ENCODE assay signal across 21 mouse cellular contexts in genomic region chr15:6715237-6715636, GRCm38 (mm10). TPM values are rescaled to one million over a fixed set of nuclear protein-coding genes. Genes with fewer than 3 reads are reported as not detected.
DNase-seq lines count a peak whose midpoint lies in the region; ATAC-seq and TF ChIP-seq lines count a peak whose summit lies in the region.
"Had no signal": no experiment of that assay in that cellular context is flagged by ENCODE, and none has a peak within 500 bp of the region (broad histone marks: within the 10 kb centered on the region; RNA-seq: fewer than 3 reads in every experiment).

No protein-coding gene starts in this region.

- 0 out of 2 replicates have a peak, but pooled peaks cover 4% of the 10 kb centered on the region for H3K36me3 ChIP-seq in heart, embryonic 12.5 days
- peaks cover 8% of the 10 kb centered on the region; the same call in 1 of the 2 replicates for H3K36me3 ChIP-seq in kidney, embryonic 16.5 days (ENCODE audit: insufficient read depth, low read length)
- no peaks in the 10 kb centered on the region; the same call in 1 of the 2 replicates for H3K36me3 ChIP-seq in liver, embryonic 14.5 days (replicated peaks; ENCODE audit: control insufficient read depth, insufficient read depth, low read depth)
- peaks cover 11% of the 10 kb centered on the region for H3K36me3 ChIP-seq in embryonic facial prominence, embryonic 10.5 days (replicated peaks)
- H3K36me3 ChIP-seq: forebrain, embryonic 15.5 days; midbrain, embryonic 15.5 days had no signal

- H3K27me3 ChIP-seq in heart, embryonic 12.5 days (replicated peaks) = no peaks in the 10 kb centered on the region
- H3K27me3 ChIP-seq in kidney, embryonic 16.5 days (ENCODE audit: insufficient read depth, low read length) = no peaks in the 10 kb centered on the region
- H3K27me3 ChIP-seq in liver, embryonic 14.5 days (ENCODE audit: control insufficient read depth, insufficient read depth, low read length) = no peaks in the 10 kb centered on the region
- no peaks in the 10 kb centered on the region for H3K27me3 ChIP-seq in embryonic facial prominence, embryonic 10.5 days (replicated peaks; ENCODE audit: low read depth, poor library complexity, severe bottlenecking)
- H3K27me3 ChIP-seq: CH12.LX; embryonic facial prominence, embryonic 13.5 days; forebrain, embryonic 15.5 days; midbrain, embryonic 15.5 days had no signal

- no peak for TF ChIP-seq EP300 in liver, embryonic 14.5 days (IDR thresholded peaks at IDR 0.05; ENCODE audit: low read depth)

- H3K9ac ChIP-seq in heart, embryonic 12.5 days = peak overlapping the region; percentile 48; the same call in 1 of the 2 replicates
- no peak overlapping the region for H3K9ac ChIP-seq in kidney, embryonic 16.5 days (replicated peaks; ENCODE audit: low read length)
- H3K9ac ChIP-seq in liver, embryonic 14.5 days (replicated peaks) = 0 out of 2 replicates have a peak overlapping the region, but pooled peaks have one; percentile 28
- H3K9ac ChIP-seq: embryonic facial prominence, embryonic 13.5 days; forebrain, embryonic 15.5 days; midbrain, embryonic 15.5 days had no signal

- peak overlapping the region; percentile 70; the same call in 1 of the 2 replicates for H3K27ac ChIP-seq in heart, embryonic 12.5 days (ENCODE audit: poor library complexity, severe bottlenecking)
- 0 out of 2 replicates have a peak overlapping the region, but pooled peaks have one; percentile 15 for H3K27ac ChIP-seq in kidney, embryonic 16.5 days (ENCODE audit: low read length)
- H3K27ac ChIP-seq in liver, embryonic 14.5 days = no peak overlapping the region; the same call in 1 of the 2 replicates
- no peak overlapping the region for H3K27ac ChIP-seq in embryonic facial prominence, embryonic 10.5 days (replicated peaks)
- H3K27ac ChIP-seq: embryonic facial prominence, embryonic 13.5 days; forebrain, embryonic 15.5 days; hindbrain, embryonic 10.5 days; hindbrain, postnatal 0 days; midbrain, embryonic 15.5 days had no signal

- ATAC-seq in heart, embryonic 12.5 days (ENCODE audit: insufficient number of reproducible peaks, low FRiP score) = 0 out of 2 replicates have a peak, but pooled peaks have one; percentile 61
- no peak for ATAC-seq in kidney, embryonic 16.5 days (ENCODE audit: low FRiP score, low TSS enrichment)
- ATAC-seq in liver, embryonic 14.5 days (ENCODE audit: insufficient read depth) = peak; percentile 40; the same call in 1 of the 2 replicates
- ATAC-seq: forebrain, embryonic 15.5 days; hindbrain, postnatal 0 days; midbrain, embryonic 15.5 days had no signal

- peak overlapping the region; percentile 60 for H3K4me2 ChIP-seq in heart, embryonic 12.5 days
- no peak overlapping the region for H3K4me2 ChIP-seq in kidney, embryonic 16.5 days (replicated peaks; ENCODE audit: low read depth, low read length)
- H3K4me2 ChIP-seq in liver, embryonic 14.5 days (ENCODE audit: low read depth) = peak overlapping the region; percentile 47
- H3K4me2 ChIP-seq: embryonic facial prominence, embryonic 13.5 days; forebrain, embryonic 15.5 days; midbrain, embryonic 15.5 days had no signal

- no peak for DNase-seq in heart, postnatal 25 days (ENCODE audit: low spot score)
- no peak for DNase-seq in kidney, adult 9 months
- no peak for DNase-seq in liver, embryonic 14.5 days (ENCODE audit: low read depth in 3 of 3, low spot score in 3 of 3)
- no peak for DNase-seq in embryonic facial prominence, embryonic 10.5 days (ENCODE audit: low spot score)
- no peak for DNase-seq in testis, postnatal 10 days (ENCODE audit: low spot score)
- DNase-seq: adrenal gland, postnatal 36 days; cerebellum, adult 9-10 months; gastrocnemius, postnatal 14 days; right cerebral cortex, postnatal 14 days; spleen, adult 18-20 months; thymus, adult 18-20 months; thymus, postnatal 4 days had no signal

- peaks cover 55% of the 10 kb centered on the region for H3K4me1 ChIP-seq in heart, embryonic 12.5 days (replicated peaks)
- H3K4me1 ChIP-seq in kidney, embryonic 16.5 days (ENCODE audit: insufficient read depth, low read length) = peaks cover 30% of the 10 kb centered on the region
- H3K4me1 ChIP-seq in liver, embryonic 14.5 days (replicated peaks; ENCODE audit: control insufficient read depth in 2 of 2, insufficient read depth in 2 of 2, low read length in 1 of 2) = peaks cover 35 to 40% of the 10 kb centered on the region in 2 experiments
- peaks cover 33% of the 10 kb centered on the region for H3K4me1 ChIP-seq in embryonic facial prominence, embryonic 10.5 days

- peak overlapping the region; percentile 19 for H3K4me3 ChIP-seq in heart, embryonic 12.5 days
- H3K4me3 ChIP-seq in kidney, embryonic 16.5 days (ENCODE audit: low read length) = no peak overlapping the region
- peak overlapping the region in 1 of 2 experiments; percentile 17; a peak in 2 of 4 replicates for H3K4me3 ChIP-seq in liver, embryonic 14.5 days (ENCODE audit: insufficient read depth in 1 of 2, low read depth in 2 of 2, low read length in 2 of 2)
- no peak overlapping the region for H3K4me3 ChIP-seq in embryonic facial prominence, embryonic 10.5 days
- H3K4me3 ChIP-seq: embryonic facial prominence, embryonic 13.5 days; forebrain, embryonic 15.5 days; hindbrain, embryonic 10.5 days; midbrain, embryonic 15.5 days; myocyte had no signal

- no peaks in the 10 kb centered on the region for H3K9me3 ChIP-seq in heart, embryonic 12.5 days (replicated peaks)
- peaks cover 5% of the 10 kb centered on the region for H3K9me3 ChIP-seq in kidney, embryonic 16.5 days (ENCODE audit: low read length)
- no peaks in the 10 kb centered on the region for H3K9me3 ChIP-seq in liver, embryonic 14.5 days (ENCODE audit: control insufficient read depth, low read length)
- peaks cover 6% of the 10 kb centered on the region; the same call in 1 of the 2 replicates for H3K9me3 ChIP-seq in embryonic facial prominence, embryonic 10.5 days
- H3K9me3 ChIP-seq: forebrain, embryonic 15.5 days; midbrain, embryonic 15.5 days had no signal

- intact Hi-C loops in heart, postnatal 25 days (cut with DNase I) = no loop called here

- TF ChIP-seq CTCF in liver, embryonic 14.5 days (IDR thresholded peaks at IDR 0.05; ENCODE audit: low read depth) = no peak

- 24% methylated on average over 6 of the region's 6 CpGs for WGBS in heart, embryonic 12.5 days
- WGBS in kidney, embryonic 16.5 days = 51% methylated on average over 6 of the region's 6 CpGs
- WGBS in liver, embryonic 14.5 days (ENCODE audit: insufficient replicate concordance) = 51% methylated on average over 6 of the region's 6 CpGs
- 76% methylated on average over 6 of the region's 6 CpGs for WGBS in embryonic facial prominence, embryonic 10.5 days

RNA-seq across cellular contexts. Expression of gene Rictor, which starts 7.1 kb away (rescaled TPM):
- polyA plus RNA-seq in heart, embryonic 12.5 days (2016; fragmentation: Nextera tagmentation; extraction: Ambion mirVana) = 33.5 and 34.4 TPM in 2 replicates
- 10 to 100 TPM; 12.0 to 13.7 TPM for total RNA-seq in heart, postnatal 25 days (2021)
- polyA plus RNA-seq in kidney, embryonic 16.5 days (2015; fragmentation: Nextera tagmentation; extraction: Ambion mirVana) = 43.3 TPM in 2 replicates
- 3.3 and 4.4 TPM in 2 replicates for polyA plus RNA-seq in liver, embryonic 14.5 days (2012; rRNA removed)
- polyA plus RNA-seq in liver, embryonic 14.5 days (2014; fragmentation: Nextera tagmentation; extraction: Ambion mirVana) = 12.7 and 14.2 TPM in 2 replicates
- 35.4 and 35.8 TPM in 2 replicates for polyA plus RNA-seq in embryonic facial prominence, embryonic 10.5 days (2016; fragmentation: Nextera tagmentation; extraction: Ambion mirVana)

Comparison
In these comparisons a context has a peak if more than half of its experiments do, and no peak if none do; other contexts are left out.
1. H3K27ac ChIP-seq: peak in heart, embryonic 12.5 days (single experiment) and kidney, embryonic 16.5 days (single experiment); none in liver, embryonic 14.5 days (single experiment) and embryonic facial prominence, embryonic 10.5 days (single experiment).